Mouse (Mus musculus) cortical plate, adult 2 months (tissue): ENCODE measurements around the gene Lpar3. TPM values are rescaled to one million over a fixed set of nuclear protein-coding genes. Genes with fewer than 3 reads are reported as not detected.

ENCODE experiments used
- H3K27ac ChIP-seq: fragments of 200-500 bp; 2 replicates; pipeline ENCODE4 v1.5.1; 2012; ENCODE audit warnings: low read length, control low read depth, inconsistent platforms; ENCODE audit not compliant: insufficient read depth
- H3K4me1 ChIP-seq: fragments of 200-500 bp; 2 replicates; pipeline ENCODE4 v1.6.1; 2011; ENCODE audit warnings: low read length; ENCODE audit not compliant: control insufficient read depth, insufficient read depth
- H3K4me3 ChIP-seq: fragments of 200-500 bp; 2 replicates; pipeline ENCODE4 v1.5.1; 2011; ENCODE audit warnings: mild to moderate bottlenecking, low read length, control low read depth; ENCODE audit not compliant: insufficient read depth
- CTCF ChIP-seq: fragments of 200-500 bp; IDR thresholded peaks from 2 replicates; pipeline ENCODE4 v1.5.1; 2011; ENCODE audit warnings: mild to moderate bottlenecking, control low read depth, low read length; ENCODE audit not compliant: insufficient read depth; ENCODE audit errors: extremely low read depth
- POLR2A ChIP-seq: fragments of 200-500 bp; IDR thresholded peaks from 2 replicates; pipeline ENCODE4 v1.6.1; 2011; ENCODE audit warnings: mild to moderate bottlenecking, low read length, control low read depth; ENCODE audit not compliant: insufficient read depth; ENCODE audit errors: extremely low read depth
- polyA plus RNA-seq: library from polyadenylated mRNA; depleted of rRNA; stranded (reverse); fragments of >200 nt; gene quantifications from 2 replicates; pipeline ENCODE4 v1.2.3, GENCODE M21; 2012

Gene Lpar3
- polyA plus RNA-seq, 1 experiment = 0.31 TPM

GRCm38 (mm10) chr3:146228559-146229310 is 8.0 kb downstream of the Lpar3 start:
- Histone ChIP-seq H3K27ac (no peak overlapping the region), H3K4me1 (no peaks in the 10 kb centered on the region), H3K4me3 (no peak overlapping the region)
- TF ChIP-seq CTCF (no peak), POLR2A (no peak)

GRCm38 (mm10) chr3:146232708-146233107 is 11.9 kb downstream of the Lpar3 start:
- TF ChIP-seq POLR2A = no peak
- TF ChIP-seq CTCF = no peak
- no peak overlapping the region for H3K27ac ChIP-seq
- H3K4me3 ChIP-seq = no peak overlapping the region
- no peaks in the 10 kb centered on the region for H3K4me1 ChIP-seq

GRCm38 (mm10) chr3:146233741-146234140 is 13.0 kb downstream of the Lpar3 start:
- no peak for TF ChIP-seq CTCF
- TF ChIP-seq POLR2A = no peak
- H3K4me3 ChIP-seq = no peak overlapping the region
- H3K4me1 ChIP-seq = no peaks in the 10 kb centered on the region

GRCm38 (mm10) chr3:146234530-146234929 is 13.8 kb downstream of the Lpar3 start:
- no peak for TF ChIP-seq CTCF
- TF ChIP-seq POLR2A = no peak
- Histone ChIP-seq H3K27ac (no peak overlapping the region), H3K4me1 (no peaks in the 10 kb centered on the region), H3K4me3 (no peak overlapping the region)

More at GRCm38 (mm10) chr3:146233741-146234140, 13.0 kb downstream of the Lpar3 start:
- H3K27ac ChIP-seq = no peak overlapping the region

GRCm38 (mm10) chr3:146236280-146236679 is 15.5 kb downstream of the Lpar3 start:
- Histone ChIP-seq H3K4me3 (no peak overlapping the region), H3K27ac (no peak overlapping the region), H3K4me1 (no peaks in the 10 kb centered on the region)
- TF ChIP-seq CTCF (no peak), POLR2A (no peak)

GRCm38 (mm10) chr3:146237676-146238075 is 16.9 kb downstream of the Lpar3 start:
- Histone ChIP-seq H3K4me1 (no peaks in the 10 kb centered on the region), H3K27ac (no peak overlapping the region), H3K4me3 (no peak overlapping the region)
- TF ChIP-seq POLR2A (no peak), CTCF (no peak)

- Histone ChIP-seq H3K27ac (no peak overlapping the region), H3K4me3 (no peak overlapping the region), H3K4me1 (no peaks in the 10 kb centered on the region)
- TF ChIP-seq CTCF (no peak), POLR2A (no peak)
These were observed 23.9 kb downstream of the Lpar3 start for GRCm38 (mm10) chr3:146244630-146245029.

GRCm38 (mm10) chr3:146246557-146246956 is 25.8 kb downstream of the Lpar3 start:
- no peaks in the 10 kb centered on the region for H3K4me1 ChIP-seq
- TF ChIP-seq POLR2A (no peak), CTCF (no peak)
- no peak overlapping the region for H3K4me3 ChIP-seq
- H3K27ac ChIP-seq = no peak overlapping the region

GRCm38 (mm10) chr3:146246992-146247391 is 26.2 kb downstream of the Lpar3 start:
- H3K4me1 ChIP-seq = no peaks in the 10 kb centered on the region
- H3K4me3 ChIP-seq = no peak overlapping the region
- H3K27ac ChIP-seq = no peak overlapping the region
- TF ChIP-seq CTCF (no peak), POLR2A (no peak)

- H3K27ac ChIP-seq = no peak overlapping the region
- H3K4me1 ChIP-seq = no peaks in the 10 kb centered on the region
- no peak for TF ChIP-seq POLR2A
- TF ChIP-seq CTCF = no peak
- H3K4me3 ChIP-seq = no peak overlapping the region
These were observed 29.1 kb downstream of the Lpar3 start for GRCm38 (mm10) chr3:146249895-146250294.

- no peak for TF ChIP-seq POLR2A
- TF ChIP-seq CTCF = no peak
- Histone ChIP-seq H3K4me1 (no peaks in the 10 kb centered on the region), H3K27ac (no peak overlapping the region), H3K4me3 (no peak overlapping the region)
These were observed 31.0 kb downstream of the Lpar3 start for GRCm38 (mm10) chr3:146251771-146252170.
